Mouse (Mus musculus) kidney, postnatal 0 days (tissue): ENCODE results near the gene Rars. TPM values are rescaled to one million over a fixed set of nuclear protein-coding genes. Genes with fewer than 3 reads are reported as not detected.

Experiments used
- ATAC-seq: fragments of 200-750 bp; cut with Nextera tagmentation; replicated peaks from 2 replicates; pipeline ENCODE4 v1.8.0; 2017; ENCODE audit warnings: low read depth, moderate number of reproducible peaks, moderate TSS enrichment, moderate library complexity; ENCODE audit not compliant: low FRiP score
- DNase-seq: peaks from one replicate; pipeline ENCODE4 v3.0.0-alpha.2; 2016; ENCODE audit warnings: low spot score
- H3K27ac ChIP-seq: fragments of 300-500 bp; sonication (generic); 2 replicates; pipeline ENCODE4 v1.5.1; 2014; ENCODE audit warnings: mild to moderate bottlenecking
- H3K27me3 ChIP-seq: fragments of 300-500 bp; sonication (generic); 2 replicates; pipeline ENCODE4 v1.6.1; 2014; ENCODE audit warnings: low read length, mixed read lengths; ENCODE audit not compliant: insufficient read depth
- H3K36me3 ChIP-seq: fragments of 300-500 bp; sonication (generic); 2 replicates; pipeline ENCODE4 v1.6.1; 2014; ENCODE audit warnings: low read length, mixed read lengths; ENCODE audit not compliant: insufficient read depth
- H3K4me1 ChIP-seq: fragments of 300-500 bp; sonication (generic); replicated peaks from 2 replicates; pipeline ENCODE4 v1.6.1; 2014; ENCODE audit warnings: antibody characterized with exemption, low read length, mixed read lengths; ENCODE audit not compliant: insufficient read depth
- H3K4me2 ChIP-seq: fragments of 300-500 bp; sonication (generic); 2 replicates; pipeline ENCODE4 v1.6.1; 2014; ENCODE audit warnings: mild to moderate bottlenecking, low read length, moderate library complexity, mixed read lengths
- H3K4me3 ChIP-seq: fragments of 300-500 bp; sonication (generic); replicated peaks from 2 replicates; pipeline ENCODE4 v1.5.1; 2014; ENCODE audit warnings: low read depth, low read length
- H3K9ac ChIP-seq: fragments of 300-500 bp; sonication (generic); 2 replicates; pipeline ENCODE4 v1.6.1; 2014; ENCODE audit warnings: low read depth, low read length
- H3K9me3 ChIP-seq: fragments of 300-500 bp; sonication (generic); replicated peaks from 2 replicates; pipeline ENCODE4 v1.6.1; 2016; ENCODE audit warnings: low read length, inconsistent platforms, mixed read lengths
- CTCF ChIP-seq: IDR thresholded peaks from 2 replicates; pipeline ENCODE4 v1.5.1; 2016; ENCODE audit warnings: antibody characterized with exemption, low read depth, mild to moderate bottlenecking, moderate library complexity
- WGBS: fragments of 180-500 bp; shearing (Covaris S2); extraction: QIAGEN DNeasy Blood & Tissue Kit; methylation state at CpG from one replicate; pipeline ENCODE4 v1.1.7; 2014; 5-methylcytosine and 5-hydroxymethylcytosine counted together
- polyA plus RNA-seq: library from polyadenylated mRNA; unstranded; fragments of >200 nt; fragmentation: Nextera tagmentation; extraction: Ambion mirVana; gene quantifications from 2 replicates; pipeline ENCODE4 v1.2.1, GENCODE M21; 2015

Rars gene
- polyA plus RNA-seq, 1 experiment from 2014 or later, result 67.9 TPM

DNA sequence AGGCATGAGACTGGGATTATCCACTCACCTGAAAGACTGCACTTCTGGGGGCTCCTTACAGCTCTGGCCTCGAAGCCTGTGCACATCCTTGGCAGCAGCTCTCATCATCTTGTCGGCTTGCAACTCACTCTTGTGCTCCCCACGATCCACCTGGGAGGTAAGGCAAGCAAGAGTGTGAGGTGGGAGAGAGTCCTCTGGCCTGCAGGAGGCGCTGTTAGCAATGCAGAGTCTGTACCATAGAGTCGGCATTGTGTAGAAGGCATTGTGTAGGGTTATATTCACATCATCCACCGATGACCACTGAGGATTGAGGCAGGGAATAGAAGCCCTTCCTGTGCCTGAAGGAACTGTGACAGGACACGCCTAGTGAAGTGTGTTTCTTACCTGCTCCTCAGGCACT, 6.0 kb upstream of the Rars start:
- TF ChIP-seq CTCF, result peak; percentile 54; the same call in 1 of the 2 replicates
- DNase-seq (no peak), ATAC-seq (no peak)
- Histone ChIP-seq H3K4me1 (no peaks in the 10 kb centered on the region), H3K27ac (no peak overlapping the region), H3K4me2 (no peak overlapping the region), H3K27me3 (no peaks in the 10 kb centered on the region), H3K9me3 (no peaks in the 10 kb centered on the region), H3K36me3 (peaks cover 5% of the 10 kb centered on the region; the same call in 1 of the 2 replicates), H3K9ac (no peak overlapping the region), H3K4me3 (no peak overlapping the region)
- 85% methylated on average over 7 of the region's 7 CpGs for WGBS

DNA sequence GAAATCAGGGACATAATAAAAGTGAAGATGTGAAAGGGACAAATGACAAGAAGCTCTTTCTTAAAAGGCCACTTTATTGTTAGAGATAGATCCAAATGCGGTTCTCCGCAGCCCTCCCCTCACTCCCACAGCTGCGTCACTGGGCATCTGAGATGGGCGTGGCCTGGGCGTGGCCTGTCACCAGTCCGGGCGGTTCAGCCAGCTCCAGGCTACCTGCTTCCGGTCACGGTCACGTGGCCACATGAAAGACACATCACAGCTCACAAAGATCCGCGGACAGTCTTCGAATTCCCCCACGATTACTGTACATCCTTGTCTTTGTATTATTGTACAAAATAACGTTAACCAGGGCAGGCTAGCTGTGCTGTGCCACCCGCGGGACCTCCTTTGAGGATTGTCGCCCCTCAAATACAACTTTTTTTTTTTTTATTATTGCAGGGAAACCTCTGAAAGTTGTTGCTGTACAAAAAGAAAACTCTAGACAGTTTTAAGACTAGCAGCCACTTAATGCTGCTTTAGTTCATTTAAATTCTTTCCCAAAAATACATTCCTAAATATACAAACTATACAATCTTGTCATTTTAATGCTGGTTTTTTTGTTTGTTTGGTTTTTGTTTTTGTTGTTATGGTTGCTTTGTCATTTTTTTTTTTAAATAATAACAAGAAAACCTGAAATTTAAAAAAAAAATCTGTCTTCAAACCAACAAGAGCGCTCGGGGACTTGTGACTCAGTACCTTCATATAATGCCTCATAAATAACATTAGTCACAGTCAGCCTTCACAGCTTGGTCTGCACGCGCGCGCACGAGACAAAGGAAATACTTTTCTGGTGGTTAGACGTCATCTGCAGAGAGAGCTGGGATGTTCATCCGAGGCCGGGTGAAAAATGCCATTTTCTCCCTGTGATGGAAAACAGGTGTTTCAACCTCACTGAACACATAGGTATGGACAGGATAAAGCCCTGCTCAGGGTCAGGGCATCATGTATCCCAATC, 4.3 kb upstream of the Rars start:
- Histone ChIP-seq H3K4me3 (peak overlapping the region; percentile 23), H3K27me3 (no peaks in the 10 kb centered on the region), H3K4me1 (no peaks in the 10 kb centered on the region), H3K9me3 (no peaks in the 10 kb centered on the region), H3K4me2 (peak overlapping the region; percentile 56), H3K36me3 (peaks cover 2% of the 10 kb centered on the region; the same call in 1 of the 2 replicates), H3K9ac (0 out of 2 replicates have a peak overlapping the region, but pooled peaks have one; percentile 18), H3K27ac (no peak overlapping the region)
- DNase-seq (peak; percentile 93), ATAC-seq (peak; percentile 83)
- 18% methylated on average over 28 of the region's 28 CpGs for WGBS
- no peak for TF ChIP-seq CTCF

DNA sequence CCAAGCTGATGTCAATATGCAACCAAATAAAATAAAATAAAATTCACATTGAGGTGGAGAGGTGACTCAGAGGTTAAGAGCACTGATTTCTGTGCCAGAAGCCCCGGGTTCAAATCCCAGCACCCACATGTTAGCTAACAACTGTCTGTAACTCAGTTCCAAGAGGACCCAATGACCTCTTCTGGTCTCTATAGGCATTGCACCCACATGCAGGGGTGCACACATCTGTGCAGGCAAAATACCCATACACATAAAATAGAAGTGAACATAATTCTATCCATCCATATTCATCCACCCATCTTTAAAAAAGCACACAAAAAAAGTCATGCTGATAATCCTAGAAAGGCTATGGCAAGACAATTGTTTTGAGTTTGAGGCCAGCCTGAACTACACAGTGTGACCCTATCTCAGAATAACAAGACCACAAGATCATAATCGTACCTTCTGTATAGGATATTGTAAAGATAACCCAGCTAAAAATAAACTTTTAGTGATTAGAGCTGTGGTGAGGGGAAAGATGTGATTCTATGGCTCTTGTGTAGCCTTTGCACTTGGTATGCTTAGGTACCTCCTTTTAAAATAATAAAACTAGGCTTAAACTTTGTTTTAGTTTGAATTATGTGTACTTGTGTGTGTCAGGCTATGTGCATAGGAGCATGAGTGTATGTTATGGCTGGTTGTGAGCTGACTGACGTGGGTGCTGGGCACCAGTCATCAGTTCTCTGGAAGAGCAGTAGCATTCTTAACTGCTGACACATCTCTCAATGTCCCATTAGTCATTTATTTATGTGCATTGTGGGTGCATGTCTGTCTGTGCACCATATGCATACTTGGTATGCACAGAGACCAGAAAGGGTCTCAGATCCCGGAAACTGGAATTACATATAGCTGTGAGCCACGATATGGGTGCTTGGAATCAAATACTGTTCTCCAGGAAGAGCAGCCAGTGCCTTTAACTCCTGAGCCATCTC, 3.1 kb upstream of the Rars start:
- DNase-seq (no peak), ATAC-seq (no peak)
- TF ChIP-seq CTCF, result no peak
- no peaks in the 10 kb centered on the region for H3K27me3 ChIP-seq
- H3K36me3 ChIP-seq, result no peaks in the 10 kb centered on the region; the same call in 1 of the 2 replicates
- H3K4me1 ChIP-seq, result no peaks in the 10 kb centered on the region
- no peak overlapping the region for H3K27ac ChIP-seq
- H3K4me3 ChIP-seq, result no peak overlapping the region
- H3K9me3 ChIP-seq, result no peaks in the 10 kb centered on the region
- no peak overlapping the region for H3K4me2 ChIP-seq
- 78% methylated on average over 5 of the region's 5 CpGs for WGBS
- no peak overlapping the region for H3K9ac ChIP-seq

DNA sequence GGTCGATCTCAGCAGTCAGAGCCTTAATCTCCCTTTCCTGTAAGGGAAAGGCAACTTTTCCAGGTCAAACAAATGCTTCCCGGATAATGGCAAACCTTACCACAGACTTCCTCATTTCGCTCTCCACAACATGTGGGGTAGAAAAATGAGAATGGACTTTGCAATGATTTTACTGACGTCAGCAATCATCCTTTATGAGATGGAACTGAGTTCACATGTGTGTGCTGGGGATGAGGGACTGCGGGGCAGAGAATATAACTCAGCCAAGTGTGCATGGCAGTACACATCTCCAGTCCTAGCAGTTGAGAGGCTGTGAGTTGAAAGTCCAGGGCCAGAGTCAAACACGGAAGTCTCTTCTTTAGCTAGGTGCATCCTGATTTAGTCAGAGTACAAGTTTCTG, 1.0 kb downstream of the Rars start:
- 80% methylated on average over 6 of the region's 6 CpGs for WGBS
- peak overlapping the region; percentile 69 for H3K4me3 ChIP-seq
- H3K9me3 ChIP-seq, result no peaks in the 10 kb centered on the region
- DNase-seq, result no peak
- H3K4me1 ChIP-seq, result no peaks in the 10 kb centered on the region
- H3K27ac ChIP-seq, result no peak overlapping the region
- no peaks in the 10 kb centered on the region for H3K27me3 ChIP-seq
- no peak for ATAC-seq
- peak overlapping the region; percentile 60 for H3K4me2 ChIP-seq
- peaks cover 12% of the 10 kb centered on the region; the same call in 1 of the 2 replicates for H3K36me3 ChIP-seq
- no peak for TF ChIP-seq CTCF
- H3K9ac ChIP-seq, result peak overlapping the region; percentile 77; the same call in 1 of the 2 replicates

DNA sequence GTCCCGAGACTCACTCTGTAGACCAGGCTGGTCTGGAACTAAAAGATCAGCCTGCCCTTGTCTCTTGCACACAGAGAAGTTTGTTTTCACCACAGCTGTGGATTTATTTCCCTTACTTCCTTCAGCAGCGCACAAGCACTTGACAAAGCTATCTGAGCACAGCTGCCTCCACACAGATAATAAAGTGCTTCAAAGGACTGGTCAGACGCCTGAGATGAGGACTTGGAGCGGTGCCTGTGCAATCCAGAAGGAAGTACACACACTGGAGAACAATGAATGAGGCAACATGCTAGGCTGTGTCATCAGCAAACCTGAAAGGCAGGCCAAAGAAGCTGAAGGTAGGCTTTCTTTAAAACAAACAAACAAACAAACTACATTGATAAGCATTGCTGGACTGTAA, 2.2 kb downstream of the Rars start:
- Histone ChIP-seq H3K9me3 (no peaks in the 10 kb centered on the region), H3K36me3 (peaks cover 20% of the 10 kb centered on the region; the same call in 1 of the 2 replicates), H3K4me3 (no peak overlapping the region), H3K4me2 (no peak overlapping the region), H3K9ac (no peak overlapping the region), H3K27me3 (no peaks in the 10 kb centered on the region), H3K4me1 (no peaks in the 10 kb centered on the region), H3K27ac (no peak overlapping the region)
- no peak for TF ChIP-seq CTCF
- DNase-seq (no peak), ATAC-seq (no peak)
- WGBS, result 69% methylated on average over 4 of the region's 4 CpGs

DNA sequence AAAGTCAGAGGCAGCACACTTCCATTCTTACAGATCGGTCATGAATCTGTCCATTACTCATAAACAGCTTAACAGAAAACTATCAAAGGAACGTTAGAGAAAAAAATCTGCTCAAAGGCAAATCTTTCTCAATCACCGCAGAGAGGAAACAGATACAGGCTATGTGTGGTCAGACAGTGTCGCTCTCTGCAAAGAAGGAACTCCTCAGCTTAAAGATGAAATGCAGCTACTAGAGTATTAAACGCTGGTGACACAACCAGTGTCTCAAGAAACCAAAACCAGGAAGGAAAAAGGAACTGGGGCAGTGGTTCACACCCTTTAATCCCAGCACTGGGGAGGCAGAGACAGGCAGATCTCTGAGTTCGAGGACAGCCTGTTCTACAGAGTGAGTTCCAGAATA, 6.6 kb downstream of the Rars start:
- Histone ChIP-seq H3K27me3 (no peaks in the 10 kb centered on the region), H3K4me3 (no peak overlapping the region), H3K4me2 (no peak overlapping the region), H3K9ac (no peak overlapping the region), H3K4me1 (no peaks in the 10 kb centered on the region), H3K27ac (no peak overlapping the region), H3K36me3 (peaks cover 47% of the 10 kb centered on the region), H3K9me3 (no peaks in the 10 kb centered on the region)
- ATAC-seq (no peak), DNase-seq (no peak)
- 95% methylated on average over 6 of the region's 6 CpGs for WGBS
- no peak for TF ChIP-seq CTCF
